Mouse (Mus musculus): ENCODE results near the gene Mtfr1l.
A peak's percentile ranks its signal among the peaks of the same experiment; 100 is the strongest.

Mtfr1l gene

GRCm38 (mm10) chr4:134488211-134488610 lies 47.0 kb downstream of the Mtfr1l start:
- DNase-seq (ENCODE audit: low spot score) = no peak

GRCm38 (mm10) chr4:134485151-134485900 lies 49.9 kb downstream of the Mtfr1l start:
- no peak for DNase-seq (ENCODE audit: low spot score)

- no peak for DNase-seq (ENCODE audit: low spot score)
Observed at GRCm38 (mm10) chr4:134484231-134484630, 51.0 kb downstream of the Mtfr1l start.

- DNase-seq (ENCODE audit: low spot score) = no peak
Observed at GRCm38 (mm10) chr4:134483696-134484095, 51.5 kb downstream of the Mtfr1l start.

DNA sequence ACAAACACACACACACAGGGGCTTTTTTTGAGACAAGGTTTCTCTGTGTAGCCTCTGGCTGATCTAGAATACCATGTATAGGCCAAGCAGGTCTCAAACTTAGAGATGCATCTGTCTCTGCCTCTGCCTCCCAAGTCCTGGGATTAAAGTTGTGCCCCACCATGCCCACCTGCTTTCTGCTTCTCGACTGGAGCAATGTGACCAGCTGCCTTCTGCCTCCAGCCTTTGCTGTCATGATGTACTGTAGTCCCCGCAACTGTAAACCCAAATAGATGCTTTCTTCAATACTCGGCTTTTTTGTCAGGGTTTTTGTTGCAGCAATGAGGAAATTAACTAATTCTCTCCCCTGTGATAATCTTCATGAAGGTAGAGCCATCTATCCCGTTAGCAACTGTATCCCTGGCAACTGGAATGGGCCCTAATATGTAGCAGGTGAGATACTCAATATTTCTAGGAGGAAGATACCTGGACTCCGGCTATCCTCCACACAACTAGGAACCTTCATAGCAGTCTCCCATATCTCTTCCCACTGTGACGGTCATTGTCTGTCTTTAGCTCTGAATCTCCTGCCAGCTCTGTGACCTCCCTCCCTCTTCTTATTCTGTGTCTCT lies 52.0 kb downstream of the Mtfr1l start:
- DNase-seq (ENCODE audit: low spot score) = no peak

DNA sequence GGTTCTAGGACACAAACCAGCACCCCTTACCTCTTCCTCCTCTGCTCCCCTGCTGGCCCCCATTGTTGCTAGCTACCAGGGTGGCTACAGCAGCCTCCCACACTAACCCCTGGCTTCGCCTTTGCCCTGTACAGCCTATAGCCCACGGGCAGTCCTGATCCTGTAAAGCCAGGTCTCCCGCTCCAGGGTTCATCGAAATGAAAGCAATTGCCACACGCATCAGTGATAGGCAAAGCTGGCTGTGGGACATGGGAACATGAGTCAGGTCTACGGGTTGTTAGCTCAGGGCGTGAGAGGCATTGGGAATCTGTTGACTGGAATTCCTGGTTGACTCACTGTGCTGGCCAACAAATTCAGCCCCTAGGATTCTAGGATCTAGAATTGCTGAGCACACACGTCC lies 52.7 kb downstream of the Mtfr1l start:
- DNase-seq (ENCODE audit: low spot score) = no peak

DNA sequence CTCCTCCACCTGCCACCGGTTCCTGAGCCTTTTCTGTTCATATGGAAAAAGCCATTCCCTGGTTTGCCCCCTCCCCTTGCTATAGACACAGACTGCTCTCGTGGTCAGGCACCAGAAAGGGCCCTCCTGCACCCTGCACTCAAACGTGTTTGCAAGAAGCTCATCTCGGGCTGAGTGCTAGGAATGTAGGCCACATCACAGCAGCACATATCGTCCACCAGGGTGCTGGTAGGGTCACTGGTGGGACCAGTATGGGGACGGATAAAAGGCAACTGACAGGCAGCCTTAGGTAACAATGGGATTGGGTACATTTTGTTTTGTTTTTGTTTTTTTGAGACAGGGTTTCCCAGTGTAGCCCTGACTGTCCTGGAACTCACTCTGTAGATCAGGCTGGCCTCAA lies 53.9 kb downstream of the Mtfr1l start:
- no peak for DNase-seq (ENCODE audit: low spot score)

DNA sequence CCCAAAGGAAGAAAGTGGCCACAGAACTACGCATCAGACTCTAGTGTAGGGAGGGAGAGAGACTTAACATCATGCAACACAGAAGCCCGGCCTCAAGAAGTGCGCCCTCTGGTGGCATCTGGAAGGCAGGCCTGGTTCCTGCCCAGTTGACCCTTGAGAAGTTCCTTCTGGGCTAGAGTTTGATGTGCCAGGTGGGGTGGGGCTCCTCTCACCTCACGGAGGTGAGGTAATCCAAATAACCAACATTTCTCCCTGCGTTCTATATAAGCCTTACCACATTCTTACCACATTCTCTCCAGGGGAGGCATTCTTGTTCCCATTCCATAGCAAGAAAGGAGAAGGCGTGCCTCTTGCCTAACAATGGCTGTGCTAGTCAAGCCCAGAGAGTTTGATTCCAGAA lies 54.3 kb downstream of the Mtfr1l start:
- DNase-seq (ENCODE audit: low spot score) = peak; percentile 89

- DNase-seq (ENCODE audit: low spot score) = no peak
Observed at GRCm38 (mm10) chr4:134479839-134480238, 55.3 kb downstream of the Mtfr1l start.

DNA sequence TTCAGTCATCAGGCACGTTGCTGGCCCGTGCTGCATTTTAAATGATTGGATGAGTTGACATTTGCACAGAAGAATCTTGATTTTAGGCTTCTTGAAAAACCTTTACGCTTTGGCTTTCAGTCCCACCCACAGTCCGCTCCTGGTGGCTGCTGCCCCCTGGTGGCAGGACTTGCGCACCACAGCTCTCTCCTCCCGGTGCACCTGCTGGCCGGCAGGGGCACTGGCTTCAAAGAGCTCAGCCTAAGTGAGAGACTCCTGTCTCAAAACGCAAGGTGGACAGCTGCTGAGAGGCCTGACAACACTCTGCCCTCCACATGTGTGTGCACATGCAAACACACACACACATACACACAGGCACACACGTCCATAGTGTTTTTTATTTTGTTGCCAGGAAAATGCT lies 57.2 kb downstream of the Mtfr1l start:
- peak; percentile 97 for DNase-seq (ENCODE audit: low spot score)

DNA sequence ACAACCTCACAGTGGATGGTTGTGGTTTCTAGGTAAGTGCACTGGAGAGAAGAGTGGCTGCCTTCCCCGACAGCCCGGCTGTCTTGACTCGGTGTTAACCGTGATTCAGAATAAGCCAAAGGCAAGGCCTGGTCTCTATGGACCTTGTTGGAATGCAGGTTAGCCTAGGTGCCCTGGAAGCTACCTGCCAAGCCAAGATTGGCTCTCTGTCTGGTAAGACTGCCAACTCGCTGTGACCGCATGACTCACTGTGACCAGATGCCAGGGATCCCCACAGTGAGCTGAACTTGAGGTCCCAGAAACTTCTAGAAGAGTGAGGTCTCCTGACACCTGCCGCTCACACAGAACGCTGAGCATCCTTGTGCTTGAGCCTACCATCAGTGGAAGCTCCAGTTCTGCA lies 58.3 kb downstream of the Mtfr1l start:
- no peak for DNase-seq (ENCODE audit: low spot score)

Measured in testis, postnatal 10 days (tissue).